In the genomic region with DNA sequence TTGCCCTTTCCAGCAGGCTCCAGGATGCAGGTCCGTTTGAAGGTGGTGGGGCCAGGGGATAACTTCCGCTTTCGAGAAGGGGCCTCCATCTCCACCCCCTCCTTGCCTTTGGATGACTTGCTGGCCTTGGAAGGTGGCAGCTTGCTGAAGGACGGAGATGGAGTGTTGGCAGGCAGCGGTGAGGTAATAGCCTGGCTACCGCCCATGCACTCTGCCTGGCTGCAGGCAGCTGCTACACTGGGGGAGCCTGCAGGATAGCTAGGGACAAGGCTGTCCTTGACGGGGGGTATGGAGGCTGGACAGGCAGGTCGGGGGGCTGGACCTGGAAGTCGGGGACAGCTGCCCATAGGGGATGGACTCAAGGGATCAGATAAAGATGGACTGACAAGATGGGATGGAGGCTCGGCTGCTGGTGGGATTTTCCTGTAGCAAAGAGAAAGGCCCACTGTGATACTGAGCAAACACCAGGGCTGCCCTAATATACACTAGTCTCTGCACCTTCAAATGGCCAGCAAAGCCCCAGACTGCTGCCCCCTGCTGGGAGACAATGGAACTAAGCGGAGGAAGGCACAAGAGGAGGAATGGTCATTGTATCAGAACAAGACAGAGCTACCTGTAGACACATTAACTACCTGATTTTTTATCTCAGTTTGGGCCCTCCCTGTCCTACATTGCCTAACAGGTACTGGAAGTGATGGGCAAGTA, we compare ENCODE assay signal across 8 mouse cellular contexts. TPM values are rescaled to one million over a fixed set of nuclear protein-coding genes. Genes with fewer than 3 reads are reported as not detected.
DNase-seq lines count a peak whose midpoint lies in the region; ATAC-seq lines count a peak whose summit lies in the region.

No protein-coding gene starts in this region.

- H3K9me3 ChIP-seq in heart, embryonic 12.5 days (replicated peaks), result no peaks in the 10 kb centered on the region

- no peaks in the 10 kb centered on the region for H3K27me3 ChIP-seq in heart, embryonic 12.5 days (replicated peaks)

- no peak for ATAC-seq in heart, embryonic 12.5 days (ENCODE audit: insufficient number of reproducible peaks, low FRiP score)
- ATAC-seq in megakaryocyte, adult 5-6 weeks (ENCODE audit: poor library complexity, severe bottlenecking), result peak; percentile 41

- no peak overlapping the region for H3K4me2 ChIP-seq in heart, embryonic 12.5 days

- no peak overlapping the region for H3K9ac ChIP-seq in heart, embryonic 12.5 days

- DNase-seq in heart, adult 18-20 months, result peak; percentile 79 to 94
- DNase-seq in MN1 (ENCODE audit: low spot score), result peak; percentile 73
- DNase-seq in cerebellum, adult 8-10 months, result peak; percentile 87
- peak; percentile 76 to 79 for DNase-seq in gastrocnemius, postnatal 36 days
- DNase-seq in layer of hippocampus, adult 8-10 months (ENCODE audit: low spot score in 2 of 2), result peak; percentile 80 to 88
- DNase-seq in spleen, postnatal 10 days (ENCODE audit: low spot score in 2 of 2), result peak; percentile 80 to 90

- peaks cover 15% of the 10 kb centered on the region for H3K4me1 ChIP-seq in heart, embryonic 12.5 days (replicated peaks)

- no peak overlapping the region for H3K4me3 ChIP-seq in heart, embryonic 12.5 days

- H3K36me3 ChIP-seq in heart, embryonic 12.5 days, result peaks cover 58% of the 10 kb centered on the region

- intact Hi-C loops in gastrocnemius, postnatal 36 days (cut with DNase I), result loop anchor here (1.0 kb wide), 1 partner anchor 39 kb away; no protein-coding TSS in a partner anchor

- 76% methylated on average over 11 of the region's 11 CpGs for WGBS in heart, embryonic 12.5 days

- H3K27ac ChIP-seq in heart, embryonic 12.5 days (ENCODE audit: poor library complexity, severe bottlenecking), result no peak overlapping the region

RNA-seq across cellular contexts. Expression of a gene that starts 2.8 kb away (rescaled TPM):
- total RNA-seq in heart, adult 18-20 months (2021), result 1 to 10 TPM; 5.2 to 5.3 TPM
- polyA plus RNA-seq in heart, embryonic 12.5 days (2016; fragmentation: Nextera tagmentation; extraction: Ambion mirVana), result 3.4 and 3.7 TPM in 2 replicates
- total RNA-seq in gastrocnemius, postnatal 36 days (2021), result 1 to 10 TPM; 2.5 to 3.1 TPM
- total RNA-seq in layer of hippocampus, adult 8-10 months (2022), result 10 to 100 TPM; 15.7 to 21.2 (median 18.9) TPM
- 4.9 and 6.7 TPM in 2 replicates for total RNA-seq in megakaryocyte, adult 5-6 weeks (2015)
- total RNA-seq in megakaryocyte, adult 5-6 weeks (2017), result 10.3 and 12.0 TPM in 2 replicates

RNA-seq across cellular contexts. Expression of a gene that starts 7.0 kb away (rescaled TPM):
- total RNA-seq in heart, adult 18-20 months (2021), result 1 to 10 TPM; 2.2 to 2.6 TPM
- polyA plus RNA-seq in heart, embryonic 12.5 days (2016; fragmentation: Nextera tagmentation; extraction: Ambion mirVana), result 8.9 and 9.1 TPM in 2 replicates
- 1 to 10 TPM; 5.7 to 6.1 TPM for total RNA-seq in gastrocnemius, postnatal 36 days (2021)
- total RNA-seq in layer of hippocampus, adult 8-10 months (2022), result 10 to 100 TPM; 23.1 to 36.3 (median 29.6) TPM
- 3.1 and 4.7 TPM in 2 replicates for total RNA-seq in megakaryocyte, adult 5-6 weeks (2015)
- 1.5 and 2.0 TPM in 2 replicates for total RNA-seq in megakaryocyte, adult 5-6 weeks (2017)

RNA-seq across cellular contexts. Expression of a gene that starts 17.6 kb away (rescaled TPM):
- 10 to 100 TPM; 18.2 to 19.4 TPM for total RNA-seq in heart, adult 18-20 months (2021)
- polyA plus RNA-seq in heart, embryonic 12.5 days (2016; fragmentation: Nextera tagmentation; extraction: Ambion mirVana), result 4.5 and 5.0 TPM in 2 replicates
- 10 to 100 TPM; 23.3 to 27.5 TPM for total RNA-seq in gastrocnemius, postnatal 36 days (2021)
- total RNA-seq in layer of hippocampus, adult 8-10 months (2022), result 10 to 100 TPM; 61.9 to 71.8 (median 68.3) TPM
- 1.4 and 3.3 TPM in 2 replicates for total RNA-seq in megakaryocyte, adult 5-6 weeks (2015)
- 1.4 and 2.2 TPM in 2 replicates for total RNA-seq in megakaryocyte, adult 5-6 weeks (2017)

RNA-seq across cellular contexts. Expression of a gene that starts 22.7 kb away (rescaled TPM):
- 1 to 10 TPM; 2.1 to 2.5 TPM for total RNA-seq in heart, adult 18-20 months (2021)
- polyA plus RNA-seq in heart, embryonic 12.5 days (2016; fragmentation: Nextera tagmentation; extraction: Ambion mirVana), result 3.2 and 3.3 TPM in 2 replicates
- 100 to 1,000 TPM; 479 to 547 TPM for total RNA-seq in gastrocnemius, postnatal 36 days (2021)
- 1 to 10 TPM; 2.1 to 3.8 (median 2.8) TPM for total RNA-seq in layer of hippocampus, adult 8-10 months (2022)
- not detected in 2 replicates for total RNA-seq in megakaryocyte, adult 5-6 weeks (2015)
- total RNA-seq in megakaryocyte, adult 5-6 weeks (2017), result not detected in 2 replicates

RNA-seq across cellular contexts. Expression of a gene that starts 49.1 kb away (rescaled TPM):
- total RNA-seq in heart, adult 18-20 months (2021), result not detected
- polyA plus RNA-seq in heart, embryonic 12.5 days (2016; fragmentation: Nextera tagmentation; extraction: Ambion mirVana), result 0.19 and 0.27 TPM in 2 replicates
- total RNA-seq in gastrocnemius, postnatal 36 days (2021), result not detected
- 10 to 100 TPM; 15.8 to 17.2 (median 17.0) TPM for total RNA-seq in layer of hippocampus, adult 8-10 months (2022)
- total RNA-seq in megakaryocyte, adult 5-6 weeks (2015), result not detected in 2 replicates
- total RNA-seq in megakaryocyte, adult 5-6 weeks (2017), result not detected in 2 replicates

Comparison
In these comparisons a context has a peak if more than half of its experiments do, and no peak if none do; other contexts are left out.
1. RNA of a gene that starts 17.6 kb away (total RNA-seq): 61.9 to 71.8 TPM in layer of hippocampus, adult 8-10 months, 23.3 to 27.5 TPM in gastrocnemius, postnatal 36 days and 18.2 to 19.4 TPM in heart, adult 18-20 months; 1.4 to 3.3 TPM in megakaryocyte, adult 5-6 weeks; every median in the first group is over 4 times any median in the second.
2. Peak in every context shown above with its lines, with median percentiles within 50 percentile points of each other: DNase-seq.